Mouse (Mus musculus): ENCODE results near the gene Mpdu1. TPM values are rescaled to one million over a fixed set of nuclear protein-coding genes. Genes with fewer than 3 reads are reported as not detected.

The Mpdu1 gene
- total RNA-seq, 2 experiments from 2014 or later: 34.9 to 56.5 TPM

GRCm38 (mm10) chr11:69692196-69692811 is 29.9 kb upstream of the Mpdu1 start:
- ATAC-seq (ENCODE audit: poor library complexity, severe bottlenecking): peak; percentile 73

GRCm38 (mm10) chr11:69689891-69690290 is 27.4 kb upstream of the Mpdu1 start:
- ATAC-seq (ENCODE audit: poor library complexity, severe bottlenecking): no peak

- no peak for ATAC-seq (ENCODE audit: poor library complexity, severe bottlenecking)
These were observed 24.6 kb upstream of the Mpdu1 start for GRCm38 (mm10) chr11:69687061-69687460.

- ATAC-seq (ENCODE audit: poor library complexity, severe bottlenecking): no peak
These were observed 23.9 kb upstream of the Mpdu1 start for GRCm38 (mm10) chr11:69686377-69686776.

GRCm38 (mm10) chr11:69685526-69686148 is 23.2 kb upstream of the Mpdu1 start, which contains the start of gene Tnfsf13:
Tnfsf13 (minus strand) TSS chr11:69685784.
- ATAC-seq (ENCODE audit: poor library complexity, severe bottlenecking): peak; percentile 22; the same call in 1 of the 2 replicates

- ATAC-seq (ENCODE audit: poor library complexity, severe bottlenecking): no peak
These were observed 22.5 kb upstream of the Mpdu1 start for GRCm38 (mm10) chr11:69684936-69685335.

GRCm38 (mm10) chr11:69684128-69684745 is 21.8 kb upstream of the Mpdu1 start:
- no peak for ATAC-seq (ENCODE audit: poor library complexity, severe bottlenecking)

GRCm38 (mm10) chr11:69683576-69683975 is 21.1 kb upstream of the Mpdu1 start:
- ATAC-seq (ENCODE audit: poor library complexity, severe bottlenecking): no peak

- peak; percentile 66 for ATAC-seq (ENCODE audit: poor library complexity, severe bottlenecking)
These were observed 20.5 kb upstream of the Mpdu1 start for GRCm38 (mm10) chr11:69682840-69683533.

- ATAC-seq (ENCODE audit: poor library complexity, severe bottlenecking): no peak
These were observed 19.9 kb upstream of the Mpdu1 start for GRCm38 (mm10) chr11:69682209-69682839.

GRCm38 (mm10) chr11:69681314-69682208 is 19.1 kb upstream of the Mpdu1 start, which contains the start of gene Senp3:
Senp3 (minus strand) TSS chr11:69682084.
- ATAC-seq (ENCODE audit: poor library complexity, severe bottlenecking): peak; percentile 91

- ATAC-seq (ENCODE audit: poor library complexity, severe bottlenecking): no peak
These were observed 17.9 kb upstream of the Mpdu1 start for GRCm38 (mm10) chr11:69680136-69680855.

- ATAC-seq (ENCODE audit: poor library complexity, severe bottlenecking): no peak
These were observed 16.7 kb upstream of the Mpdu1 start for GRCm38 (mm10) chr11:69679144-69679543.

- ATAC-seq (ENCODE audit: poor library complexity, severe bottlenecking): peak; percentile 84
These were observed 9.8 kb upstream of the Mpdu1 start, which contains the start of gene Eif4a1 for GRCm38 (mm10) chr11:69672211-69672706. Eif4a1 (minus strand) TSS chr11:69672423.

- ATAC-seq (ENCODE audit: poor library complexity, severe bottlenecking): peak; percentile 11; the same call in 1 of the 2 replicates
These were observed 9.3 kb upstream of the Mpdu1 start for GRCm38 (mm10) chr11:69671726-69672124.

GRCm38 (mm10) chr11:69670786-69671725 is 8.6 kb upstream of the Mpdu1 start:
- ATAC-seq (ENCODE audit: poor library complexity, severe bottlenecking): peak; percentile 72

- no peak for ATAC-seq (ENCODE audit: poor library complexity, severe bottlenecking)
These were observed 4.2 kb upstream of the Mpdu1 start for GRCm38 (mm10) chr11:69666665-69667005.
